In genomic region chr5:64922891-64923381, GRCm38 (mm10) we compare ENCODE assay signal across 18 mouse cellular contexts. TPM values are rescaled to one million over a fixed set of nuclear protein-coding genes. Genes with fewer than 3 reads are reported as not detected.
DNase-seq lines count a peak whose midpoint lies in the region; TF ChIP-seq lines count a peak whose summit lies in the region.
"Had no signal": no experiment of that assay in that cellular context is flagged by ENCODE, and none has a peak within 500 bp of the region (broad histone marks: within the 10 kb centered on the region; RNA-seq: fewer than 3 reads in every experiment).

No protein-coding gene starts in this region.

- no peaks in the 10 kb centered on the region for H3K27me3 ChIP-seq in spleen, adult 2 months (ENCODE audit: control insufficient read depth, insufficient read depth, low read length)
- H3K27me3 ChIP-seq: forebrain, embryonic 15.5 days; heart, embryonic 15.5 days; liver, embryonic 13.5 days; neural tube, embryonic 15.5 days had no signal

- peak overlapping the region; percentile 75 for H3K27ac ChIP-seq in spleen, adult 2 months (ENCODE audit: insufficient read depth, low read length)
- H3K27ac ChIP-seq: forebrain, embryonic 15.5 days; heart, embryonic 15.5 days; hindbrain, embryonic 14.5 days; liver, embryonic 13.5 days; neural tube, embryonic 15.5 days had no signal

- no peak for TF ChIP-seq POLR2A in spleen, adult 2 months (IDR thresholded peaks at IDR 0.05; ENCODE audit: low read depth, low read length)

- WGBS in spleen, adult 2 months: 18% methylated on average over 5 of the region's 5 CpGs

- peaks cover 10% of the 10 kb centered on the region for H3K36me3 ChIP-seq in spleen, adult 2 months (ENCODE audit: control insufficient read depth, insufficient read depth, low read length)
- H3K36me3 ChIP-seq: forebrain, embryonic 15.5 days; heart, embryonic 15.5 days; liver, embryonic 13.5 days; neural tube, embryonic 15.5 days had no signal

- no peak for TF ChIP-seq CTCF in spleen, adult 2 months (IDR thresholded peaks at IDR 0.05; ENCODE audit: extremely low read depth, insufficient read depth, insufficient read length, insufficient replicate concordance)

- H3K4me3 ChIP-seq in spleen, adult 2 months (ENCODE audit: extremely low read depth, insufficient read depth, insufficient read length): no peak overlapping the region
- H3K4me3 ChIP-seq: forebrain, embryonic 15.5 days; heart, embryonic 15.5 days; liver, embryonic 13.5 days; neural tube, embryonic 15.5 days had no signal

- DNase-seq in spleen, adult 18-20 months: peak; percentile 27 to 35
- DNase-seq in spleen, adult 12 weeks (ENCODE audit: low spot score): no peak
- DNase-seq in T-cell, adult 2 months (ENCODE audit: low spot score): peak; percentile 39
- DNase-seq in induced T-regulatory cell, adult 2 months (ENCODE audit: low read depth): peak; percentile 64
- peak in 1 of 2 experiments; percentile 51 for DNase-seq in spleen, adult 2 months (ENCODE audit: low read depth in 1 of 2, low spot score in 2 of 2)
- no peak for DNase-seq in frontal cortex, postnatal 14 days (ENCODE audit: low spot score in 2 of 2)
- no peak for DNase-seq in embryo, embryonic 11 days
- no peak for DNase-seq in heart, postnatal 25 days (ENCODE audit: low spot score)
- DNase-seq: adrenal gland, postnatal 10 days; kidney, adult 8-10 months; liver, embryonic 13.5 days; thymus, adult 18-20 months had no signal

- intact Hi-C loops in heart, postnatal 25 days (cut with DNase I): no loop called here

- peaks cover 21% of the 10 kb centered on the region; the same call in 1 of the 2 replicates for H3K4me1 ChIP-seq in spleen, adult 2 months (ENCODE audit: control insufficient read depth, insufficient read depth, insufficient read length)
- H3K4me1 ChIP-seq: forebrain, embryonic 15.5 days; neural tube, embryonic 15.5 days had no signal

RNA-seq across cellular contexts. Expression of gene Tlr1, which starts 10.4 kb away (rescaled TPM):
- 20.8 and 42.8 TPM in 2 replicates for polyA plus RNA-seq in spleen, adult 2 months (2012; rRNA removed)
- total RNA-seq in heart, postnatal 25 days (2021): under 1 TPM; 0.73 to 0.78 TPM
- total RNA-seq: ES-E14; gastrocnemius, adult 8-10 months had no signal

RNA-seq across cellular contexts. Expression of gene Tlr6, which starts 37.0 kb away (rescaled TPM):
- 2.4 and 3.4 TPM in 2 replicates for polyA plus RNA-seq in spleen, adult 2 months (2012; rRNA removed)
- 1 to 10 TPM in 1 of 2 experiments, under 1 TPM in 1; 0.73 to 1.1 TPM for total RNA-seq in heart, postnatal 25 days (2021)

RNA-seq across cellular contexts. Expression of gene Fam114a1, which starts 46.9 kb away (rescaled TPM):
- polyA plus RNA-seq in spleen, adult 2 months (2012; rRNA removed): 5.5 and 6.1 TPM in 2 replicates
- 10 to 100 TPM; 19.1 to 19.4 TPM for total RNA-seq in heart, postnatal 25 days (2021)

Comparison
In these comparisons a context has a peak if more than half of its experiments do, and no peak if none do; other contexts are left out.
1. DNase-seq: peak in spleen, adult 18-20 months (2 of 2), T-cell, adult 2 months (single experiment) and induced T-regulatory cell, adult 2 months (single experiment); none in spleen, adult 12 weeks (single experiment), frontal cortex, postnatal 14 days (0 of 2), embryo, embryonic 11 days (single experiment) and heart, postnatal 25 days (single experiment).